Mouse (Mus musculus) C2C12 (cell line): ENCODE data around the gene Pex11g. TPM values are rescaled to one million over a fixed set of nuclear protein-coding genes. Genes with fewer than 3 reads are reported as not detected.
A peak's percentile ranks its signal among the peaks of the same experiment; 100 is the strongest.

ENCODE experiments used
- H3K27me3 ChIP-seq: one replicate; pipeline ENCODE4 v1.6.1; 2011; ENCODE audit not compliant: control insufficient read depth, insufficient read depth, insufficient read length
- H3K36me3 ChIP-seq: one replicate; pipeline ENCODE4 v1.6.1; 2011; ENCODE audit not compliant: control insufficient read depth, insufficient read depth
- H3K4me3 ChIP-seq: one replicate; pipeline ENCODE4 v1.5.1; 2011; ENCODE audit warnings: mild to moderate bottlenecking, control low read depth; ENCODE audit not compliant: poor library complexity, insufficient read depth, severe bottlenecking
- H3K79me2 ChIP-seq: one replicate; pipeline ENCODE4 v1.6.1; 2011; ENCODE audit not compliant: control insufficient read depth, insufficient read depth
- H3K79me3 ChIP-seq: one replicate; pipeline ENCODE4 v1.6.1; 2011; ENCODE audit warnings: low read depth, control low read depth
- H3ac ChIP-seq: one replicate; pipeline ENCODE3; 2011; ENCODE audit warnings: low read depth; ENCODE audit not compliant: control insufficient read depth, insufficient read length
- CEBPB ChIP-seq: IDR thresholded peaks from one replicate; pipeline ENCODE4 v1.6.1; 2011; ENCODE audit warnings: low read depth, mild to moderate bottlenecking, control low read depth, moderate library complexity
- CTCF ChIP-seq: IDR thresholded peaks from one replicate; pipeline ENCODE4 v1.5.1; 2011; ENCODE audit not compliant: control insufficient read depth, insufficient read depth, insufficient read length
- FOSL1 ChIP-seq: IDR thresholded peaks from one replicate; pipeline ENCODE4 v1.8.0; 2011; ENCODE audit warnings: mild to moderate bottlenecking, low read length; ENCODE audit not compliant: poor library complexity, insufficient read depth, severe bottlenecking
- MAX ChIP-seq: IDR thresholded peaks from one replicate; pipeline ENCODE4 v1.6.1; 2011; ENCODE audit warnings: mild to moderate bottlenecking, control low read depth
- MYOD1 ChIP-seq: IDR thresholded peaks from one replicate; pipeline ENCODE4 v1.6.1; 2011; ENCODE audit warnings: low read depth; ENCODE audit not compliant: control insufficient read depth, insufficient read length
- MYOG ChIP-seq: IDR thresholded peaks from one replicate; pipeline ENCODE4 v1.6.1; 2011; ENCODE audit not compliant: control insufficient read depth, insufficient read length; ENCODE audit errors: extremely low read depth
- USF1 ChIP-seq: IDR thresholded peaks from one replicate; pipeline ENCODE4 v1.6.1; 2011; ENCODE audit warnings: low read depth, mild to moderate bottlenecking, control low read depth, moderate library complexity
- polyA plus RNA-seq: library from polyadenylated mRNA; unstranded; fragments of >200 nt; fragmentation: generic; extraction: Trizol; gene quantifications from one replicate; pipeline ENCODE4 v1.2.1, GENCODE M21; 2012; ENCODE audit warnings: missing spikeins

Pex11g gene
- polyA plus RNA-seq, 1 experiment: 1.5 TPM

GRCm38 (mm10) chr8:3450670-3451069 lies 16.8 kb downstream of the Pex11g start:
- Histone ChIP-seq H3K4me3 (no peak overlapping the region), H3K79me3 (no peaks in the 10 kb centered on the region), H3ac (no peak overlapping the region), H3K36me3 (peaks cover 46% of the 10 kb centered on the region), H3K79me2 (no peaks in the 10 kb centered on the region), H3K27me3 (no peaks in the 10 kb centered on the region)
- TF ChIP-seq MYOG (no peak), FOSL1 (no peak), MAX (no peak), USF1 (no peak), CEBPB (no peak), MYOD1 (no peak), CTCF (peak; percentile 89)

- TF ChIP-seq CTCF (no peak), MYOG (no peak), FOSL1 (no peak), MAX (no peak), USF1 (no peak), CEBPB (no peak), MYOD1 (no peak)
- peaks cover 37% of the 10 kb centered on the region for H3K36me3 ChIP-seq
- no peaks in the 10 kb centered on the region for H3K79me3 ChIP-seq
Observed at GRCm38 (mm10) chr8:3449226-3449625, 18.3 kb downstream of the Pex11g start.

GRCm38 (mm10) chr8:3439510-3439909 lies 28.0 kb downstream of the Pex11g start:
- no peaks in the 10 kb centered on the region for H3K79me3 ChIP-seq
- H3K36me3 ChIP-seq: peaks cover 74% of the 10 kb centered on the region
- no peak overlapping the region for H3K4me3 ChIP-seq
- TF ChIP-seq CEBPB (no peak), USF1 (no peak), MAX (no peak), FOSL1 (no peak), CTCF (no peak), MYOD1 (no peak), MYOG (no peak)
- H3K79me2 ChIP-seq: no peaks in the 10 kb centered on the region
- no peaks in the 10 kb centered on the region for H3K27me3 ChIP-seq
- no peak overlapping the region for H3ac ChIP-seq

More at GRCm38 (mm10) chr8:3449226-3449625, 18.3 kb downstream of the Pex11g start:
- H3K79me2 ChIP-seq: no peaks in the 10 kb centered on the region
- H3ac ChIP-seq: no peak overlapping the region
- H3K27me3 ChIP-seq: no peaks in the 10 kb centered on the region
- no peak overlapping the region for H3K4me3 ChIP-seq

GRCm38 (mm10) chr8:3436492-3436891 lies 31.0 kb downstream of the Pex11g start:
- Histone ChIP-seq H3ac (no peak overlapping the region), H3K27me3 (no peaks in the 10 kb centered on the region), H3K4me3 (no peak overlapping the region), H3K36me3 (peaks cover 87% of the 10 kb centered on the region), H3K79me3 (no peaks in the 10 kb centered on the region), H3K79me2 (peaks cover 3% of the 10 kb centered on the region)
- TF ChIP-seq MYOD1: no peak
- TF ChIP-seq MAX: no peak
- TF ChIP-seq MYOG: no peak
- TF ChIP-seq FOSL1: no peak
- no peak for TF ChIP-seq CTCF
- TF ChIP-seq USF1: no peak
- no peak for TF ChIP-seq CEBPB

- Histone ChIP-seq H3ac (no peak overlapping the region), H3K36me3 (peaks cover 58% of the 10 kb centered on the region), H3K27me3 (no peaks in the 10 kb centered on the region), H3K79me3 (peaks cover 9% of the 10 kb centered on the region), H3K79me2 (peaks cover 33% of the 10 kb centered on the region), H3K4me3 (no peak overlapping the region)
- TF ChIP-seq MAX: no peak
- TF ChIP-seq USF1: no peak
Observed at GRCm38 (mm10) chr8:3431113-3431512, 36.4 kb downstream of the Pex11g start.

- Histone ChIP-seq H3ac (no peak overlapping the region), H3K4me3 (no peak overlapping the region), H3K79me2 (peaks cover 43% of the 10 kb centered on the region), H3K36me3 (peaks cover 50% of the 10 kb centered on the region), H3K27me3 (no peaks in the 10 kb centered on the region), H3K79me3 (peaks cover 11% of the 10 kb centered on the region)
- no peak for TF ChIP-seq FOSL1
- TF ChIP-seq MYOD1: peak; percentile 33
- TF ChIP-seq MAX: no peak
- no peak for TF ChIP-seq USF1
- no peak for TF ChIP-seq CTCF
- TF ChIP-seq CEBPB: peak; percentile 16
- no peak for TF ChIP-seq MYOG
Observed at GRCm38 (mm10) chr8:3429966-3430365, 37.5 kb downstream of the Pex11g start.

GRCm38 (mm10) chr8:3428426-3428825 lies 39.1 kb downstream of the Pex11g start:
- no peak overlapping the region for H3ac ChIP-seq
- peaks cover 39% of the 10 kb centered on the region for H3K36me3 ChIP-seq
- peaks cover 58% of the 10 kb centered on the region for H3K79me2 ChIP-seq
- no peak overlapping the region for H3K4me3 ChIP-seq
- TF ChIP-seq USF1 (no peak), MAX (peak; percentile 6), MYOD1 (peak; percentile 61)
- H3K27me3 ChIP-seq: no peaks in the 10 kb centered on the region
- peaks cover 15% of the 10 kb centered on the region for H3K79me3 ChIP-seq
